Mouse (Mus musculus) gastrocnemius, adult 18-20 months (tissue): Measurements from ENCODE around the gene Gm21973. TPM values are rescaled to one million over a fixed set of nuclear protein-coding genes. Genes with fewer than 3 reads are reported as not detected.

Experiments used
- DNase-seq: peaks from one replicate; pipeline ENCODE4 v3.0.0; 2021; ENCODE audit warnings: low spot score
- total RNA-seq, 2 experiments: library from RNA; stranded (reverse); gene quantifications; 2 replicates each; pipeline ENCODE4 v1.2.3; 2021

Gene Gm21973
- total RNA-seq, 2 experiments from 2014 or later: not detected

- no peak for DNase-seq
Observed at GRCm38 (mm10) chr15:10399795-10400194, 74.6 kb downstream of the Gm21973 start.

GRCm38 (mm10) chr15:10400415-10400814 lies 75.2 kb downstream of the Gm21973 start:
- no peak for DNase-seq

GRCm38 (mm10) chr15:10409842-10410241 lies 84.7 kb downstream of the Gm21973 start:
- no peak for DNase-seq

GRCm38 (mm10) chr15:10410881-10411280 lies 85.7 kb downstream of the Gm21973 start:
- DNase-seq: no peak

GRCm38 (mm10) chr15:10413656-10414055 lies 88.5 kb downstream of the Gm21973 start:
- no peak for DNase-seq

- DNase-seq: no peak
Observed at GRCm38 (mm10) chr15:10421138-10421784, 96.1 kb downstream of the Gm21973 start.

- DNase-seq: no peak
Observed at GRCm38 (mm10) chr15:10421785-10422144, 96.6 kb downstream of the Gm21973 start.

Other genes with a start within 250 kb of the Gm21973 start
- gene Prlr, start 148.1 kb upstream of the Gm21973 start, total RNA-seq: 1 to 10 TPM in 1 of 2 experiments, under 1 TPM in 1; 0.40 to 1.2 TPM
- not detected for gene Agxt2, start 33.2 kb downstream of the Gm21973 start, total RNA-seq
- gene Dnajc21, start 145.1 kb downstream of the Gm21973 start, total RNA-seq: 10 to 100 TPM; 70.1 to 79.0 TPM
- gene Brix1, start 160.6 kb downstream of the Gm21973 start, total RNA-seq: 10 to 100 TPM; 16.7 to 18.0 TPM
- gene Rad1, start 160.6 kb downstream of the Gm21973 start, total RNA-seq: 1 to 10 TPM; 3.9 to 5.2 TPM
- gene Ttc23l, start 233.3 kb downstream of the Gm21973 start, total RNA-seq: not detected